Mouse (Mus musculus) megakaryocyte, embryonic 14.5 days (primary cell): ENCODE results near the gene Lmna.

Experiments
- FLI1 ChIP-seq: IDR thresholded peaks from 2 replicates; pipeline ENCODE4 v1.6.1; 2012; ENCODE audit warnings: low read length, inconsistent platforms, mixed read lengths
- GATA1 ChIP-seq: IDR thresholded peaks from 3 replicates; pipeline ENCODE4 v1.6.1; 2012; ENCODE audit warnings: mixed read lengths, low read length, inconsistent platforms, borderline replicate concordance

GRCm38 (mm10) chr3:88442888-88443287 is 66.9 kb downstream of the Lmna start:
- no peak for TF ChIP-seq GATA1
- no peak for TF ChIP-seq FLI1
